Mouse (Mus musculus) G1E (cell line): Measurements from ENCODE around the gene Gpd1.

Experiments used
- CTCF ChIP-seq: IDR thresholded peaks from 2 replicates; pipeline ENCODE4 v1.5.1; 2012; ENCODE audit warnings: low read depth, low read length, inconsistent platforms, mixed read lengths
- GATA1 ChIP-seq: IDR thresholded peaks from 2 replicates; pipeline ENCODE4 v1.6.1; 2012; ENCODE audit warnings: borderline replicate concordance, low read length, inconsistent platforms, mixed read lengths
- GATA2 ChIP-seq: IDR thresholded peaks from 2 replicates; pipeline ENCODE4 v1.6.1; 2012; ENCODE audit warnings: low read depth, low read length, inconsistent platforms, borderline replicate concordance
- POLR2AphosphoS5 ChIP-seq: IDR thresholded peaks from 2 replicates; pipeline ENCODE4 v1.6.1; 2012; ENCODE audit warnings: low read depth, low read length, inconsistent platforms; ENCODE audit not compliant: insufficient replicate concordance
- TAL1 ChIP-seq: conservative IDR thresholded peaks from 2 replicates; pipeline ENCODE4 v1.6.1; 2012; ENCODE audit warnings: low read depth, low read length, inconsistent platforms, mixed read lengths

DNA sequence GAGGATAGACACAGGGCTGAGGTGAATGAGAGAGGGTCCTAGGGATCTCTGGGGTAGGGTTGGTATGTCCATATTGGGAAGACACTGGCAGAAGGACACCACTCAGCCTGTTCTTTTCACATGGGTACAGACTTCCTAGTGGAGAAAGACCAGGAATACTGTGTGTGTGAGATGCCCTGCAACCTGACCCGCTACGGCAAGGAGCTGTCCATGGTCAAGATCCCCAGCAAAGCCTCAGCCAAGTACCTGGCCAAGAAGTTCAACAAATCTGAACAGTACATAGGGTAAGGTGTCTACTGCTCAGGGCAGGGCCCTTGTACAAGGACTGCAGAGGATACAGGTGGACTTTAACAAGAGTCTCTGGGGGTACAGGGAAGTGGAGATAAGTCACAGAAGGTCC, 20.0 kb upstream of the Gpd1 start:
- TF ChIP-seq TAL1: no peak
- TF ChIP-seq CTCF: no peak
- no peak for TF ChIP-seq POLR2AphosphoS5
- TF ChIP-seq GATA1: no peak
- TF ChIP-seq GATA2: no peak
